Mouse (Mus musculus): ENCODE results near the gene Reep6. TPM values are rescaled to one million over a fixed set of nuclear protein-coding genes. Genes with fewer than 3 reads are reported as not detected.

The Reep6 gene
- polyA plus RNA-seq (2016; fragmentation: Nextera tagmentation; extraction: Ambion mirVana): 6.6 TPM in 2 replicates

- Histone ChIP-seq H3K27ac (replicated peaks) (peak within 1 kb of the TSS; percentile 71), H3K36me3 (replicated peaks) (no peaks in the 10 kb centered on the region), H3K4me3 (peak within 1 kb of the TSS; percentile 65), H3K27me3 (replicated peaks; ENCODE audit: low read depth, poor library complexity, severe bottlenecking) (peaks cover 74% of the 10 kb centered on the region), H3K4me1 (peaks cover 44% of the 10 kb centered on the region), H3K9me3 (no peaks in the 10 kb centered on the region)
- WGBS: 5% methylated on average over 36 of the region's 36 CpGs
- DNase-seq (ENCODE audit: low spot score): peak; percentile 99
Measured at GRCm38 (mm10) chr10:80329273-80330081, at the start of gene Reep6, which contains the start of gene Pcsk4. Gene Reep6, plus strand, starts transcription at chr10:80329953. Gene Pcsk4, minus strand, starts transcription at chr10:80329498.

GRCm38 (mm10) chr10:80281304-80281703 is 48.4 kb upstream of the Reep6 start:
- no peak overlapping the region for H3K4me3 ChIP-seq
- H3K9me3 ChIP-seq: no peaks in the 10 kb centered on the region
- H3K36me3 ChIP-seq (replicated peaks): peaks cover 100% of the 10 kb centered on the region
- no peak overlapping the region for H3K27ac ChIP-seq (replicated peaks)
- no peaks in the 10 kb centered on the region for H3K27me3 ChIP-seq (replicated peaks; ENCODE audit: low read depth, poor library complexity, severe bottlenecking)
- 85% methylated on average over 7 of the region's 7 CpGs for WGBS
- 0 out of 2 replicates have a peak, but pooled peaks cover 4% of the 10 kb centered on the region for H3K4me1 ChIP-seq
- DNase-seq (ENCODE audit: low spot score): no peak

- Histone ChIP-seq H3K27me3 (replicated peaks; ENCODE audit: low read depth, poor library complexity, severe bottlenecking) (no peaks in the 10 kb centered on the region), H3K27ac (replicated peaks) (no peak overlapping the region), H3K36me3 (replicated peaks) (peaks cover 100% of the 10 kb centered on the region), H3K4me1 (0 out of 2 replicates have a peak, but pooled peaks cover 4% of the 10 kb centered on the region), H3K4me3 (no peak overlapping the region), H3K9me3 (no peaks in the 10 kb centered on the region)
- no peak for DNase-seq (ENCODE audit: low spot score)
- WGBS: 78% methylated on average over 8 of the region's 8 CpGs
Measured at GRCm38 (mm10) chr10:80281921-80282371, 47.8 kb upstream of the Reep6 start.

GRCm38 (mm10) chr10:80282481-80283441 is 47.0 kb upstream of the Reep6 start:
- 90% methylated on average over 20 of the region's 20 CpGs for WGBS

GRCm38 (mm10) chr10:80285222-80286070 is 44.3 kb upstream of the Reep6 start:
- 85% methylated on average over 15 of the region's 15 CpGs for WGBS

More at GRCm38 (mm10) chr10:80282481-80283441, 47.0 kb upstream of the Reep6 start:
- H3K36me3 ChIP-seq (replicated peaks): peaks cover 100% of the 10 kb centered on the region
- H3K4me3 ChIP-seq: no peak overlapping the region
- H3K9me3 ChIP-seq: no peaks in the 10 kb centered on the region
- 0 out of 2 replicates have a peak, but pooled peaks cover 4% of the 10 kb centered on the region for H3K4me1 ChIP-seq
- no peaks in the 10 kb centered on the region for H3K27me3 ChIP-seq (replicated peaks; ENCODE audit: low read depth, poor library complexity, severe bottlenecking)
- H3K27ac ChIP-seq (replicated peaks): no peak overlapping the region
- DNase-seq (ENCODE audit: low spot score): no peak

GRCm38 (mm10) chr10:80288097-80288496 is 41.7 kb upstream of the Reep6 start:
- Histone ChIP-seq H3K27me3 (replicated peaks; ENCODE audit: low read depth, poor library complexity, severe bottlenecking) (no peaks in the 10 kb centered on the region), H3K4me3 (no peak overlapping the region), H3K36me3 (replicated peaks) (peaks cover 65% of the 10 kb centered on the region), H3K27ac (replicated peaks) (no peak overlapping the region), H3K9me3 (no peaks in the 10 kb centered on the region), H3K4me1 (peaks cover 7% of the 10 kb centered on the region)
- DNase-seq (ENCODE audit: low spot score): no peak
- 94% methylated on average over 12 of the region's 12 CpGs for WGBS

More at GRCm38 (mm10) chr10:80285222-80286070, 44.3 kb upstream of the Reep6 start:
- H3K9me3 ChIP-seq: no peaks in the 10 kb centered on the region
- no peak for DNase-seq (ENCODE audit: low spot score)
- peaks cover 89% of the 10 kb centered on the region for H3K36me3 ChIP-seq (replicated peaks)
- H3K27ac ChIP-seq (replicated peaks): no peak overlapping the region
- H3K4me3 ChIP-seq: no peak overlapping the region
- H3K27me3 ChIP-seq (replicated peaks; ENCODE audit: low read depth, poor library complexity, severe bottlenecking): no peaks in the 10 kb centered on the region
- H3K4me1 ChIP-seq: 0 out of 2 replicates have a peak, but pooled peaks cover 4% of the 10 kb centered on the region

- DNase-seq (ENCODE audit: low spot score): no peak
- H3K9me3 ChIP-seq: no peaks in the 10 kb centered on the region
- no peak overlapping the region for H3K27ac ChIP-seq (replicated peaks)
- H3K4me3 ChIP-seq: no peak overlapping the region
- peaks cover 12% of the 10 kb centered on the region for H3K4me1 ChIP-seq
- 78% methylated on average over 8 of the region's 8 CpGs for WGBS
- H3K27me3 ChIP-seq (replicated peaks; ENCODE audit: low read depth, poor library complexity, severe bottlenecking): no peaks in the 10 kb centered on the region
- peaks cover 65% of the 10 kb centered on the region for H3K36me3 ChIP-seq (replicated peaks)
Measured at GRCm38 (mm10) chr10:80288657-80289056, 41.1 kb upstream of the Reep6 start.

GRCm38 (mm10) chr10:80292251-80293146 is 37.3 kb upstream of the Reep6 start, which contains the start of gene Rps15:
Gene Rps15, plus strand, starts transcription at chr10:80292453.
- peak; percentile 98 for DNase-seq (ENCODE audit: low spot score)
- H3K27ac ChIP-seq (replicated peaks): peak within 1 kb of the TSS; percentile 99
- WGBS: under 1% methylated on average over 72 of the region's 72 CpGs
- no peaks in the 10 kb centered on the region for H3K9me3 ChIP-seq
- peaks cover 12% of the 10 kb centered on the region for H3K27me3 ChIP-seq (replicated peaks; ENCODE audit: low read depth, poor library complexity, severe bottlenecking)
- H3K4me1 ChIP-seq: peaks cover 49% of the 10 kb centered on the region
- peaks cover 42% of the 10 kb centered on the region for H3K36me3 ChIP-seq (replicated peaks)
- peak within 1 kb of the TSS; percentile 98 for H3K4me3 ChIP-seq

GRCm38 (mm10) chr10:80293325-80293724 is 36.4 kb upstream of the Reep6 start:
- peaks cover 21% of the 10 kb centered on the region for H3K27me3 ChIP-seq (replicated peaks; ENCODE audit: low read depth, poor library complexity, severe bottlenecking)
- DNase-seq (ENCODE audit: low spot score): no peak
- peaks cover 55% of the 10 kb centered on the region for H3K4me1 ChIP-seq
- H3K4me3 ChIP-seq: peak overlapping the region; percentile 98
- peak overlapping the region; percentile 99 for H3K27ac ChIP-seq (replicated peaks)
- H3K9me3 ChIP-seq: no peaks in the 10 kb centered on the region
- peaks cover 35% of the 10 kb centered on the region for H3K36me3 ChIP-seq (replicated peaks)
- 27% methylated on average over 14 of the region's 14 CpGs for WGBS

GRCm38 (mm10) chr10:80294311-80294710 is 35.4 kb upstream of the Reep6 start:
- no peak for DNase-seq (ENCODE audit: low spot score)
- WGBS: 76% methylated on average over 4 of the region's 4 CpGs
- peak overlapping the region; percentile 98 for H3K4me3 ChIP-seq

More at GRCm38 (mm10) chr10:80294311-80294710, 35.4 kb upstream of the Reep6 start:
- Histone ChIP-seq H3K27me3 (replicated peaks; ENCODE audit: low read depth, poor library complexity, severe bottlenecking) (peaks cover 31% of the 10 kb centered on the region), H3K27ac (replicated peaks) (no peak overlapping the region), H3K4me1 (peaks cover 65% of the 10 kb centered on the region), H3K9me3 (no peaks in the 10 kb centered on the region), H3K36me3 (replicated peaks) (peaks cover 25% of the 10 kb centered on the region)

Measured in embryonic facial prominence, embryonic 10.5 days (tissue).